Mouse (Mus musculus) layer of hippocampus, adult 18-20 months (tissue): Measurements from ENCODE around the gene Slc35d2. TPM values are rescaled to one million over a fixed set of nuclear protein-coding genes. Genes with fewer than 3 reads are reported as not detected.
"Not testable (repeated sequence)": the region's sequence is repeated elsewhere in the genome, so short reads cannot be mapped to it uniquely, and the experiment has no call there.

Experiments used
- DNase-seq, 2 experiments: peaks; one replicate each; pipeline ENCODE4 v3.0.0; 2022; ENCODE audit warnings: low spot score in 2 of 2
- total RNA-seq, 2 experiments: library from RNA; stranded (reverse); gene quantifications; 2 replicates each; pipeline ENCODE4 v1.2.3; 2021

Slc35d2 gene
- total RNA-seq, 2 experiments from 2014 or later = 0.56 to 0.64 TPM

- DNase-seq = no peak
Measured at GRCm38 (mm10) chr13:64053959-64054358, 75.2 kb downstream of the Slc35d2 start.

DNA sequence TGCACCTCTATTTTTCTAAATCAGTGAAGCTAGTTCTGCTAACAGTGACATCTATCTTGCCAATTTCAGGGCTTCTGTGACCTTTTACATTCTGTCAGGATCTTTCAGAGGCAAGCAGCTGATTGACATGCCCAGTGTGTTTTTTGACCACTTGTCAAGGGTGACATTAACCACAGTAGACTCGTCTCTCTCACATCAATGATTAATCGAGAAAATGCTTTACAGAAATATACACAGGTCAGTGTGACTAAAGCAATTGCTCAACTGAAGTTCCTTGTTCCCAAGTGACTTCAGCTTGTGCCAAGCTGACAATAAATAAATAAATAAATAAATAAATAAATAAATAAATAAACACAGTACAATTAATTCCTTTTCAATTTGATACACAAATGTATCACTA lies 76.9 kb downstream of the Slc35d2 start:
- not testable (repeated sequence) for DNase-seq

DNA sequence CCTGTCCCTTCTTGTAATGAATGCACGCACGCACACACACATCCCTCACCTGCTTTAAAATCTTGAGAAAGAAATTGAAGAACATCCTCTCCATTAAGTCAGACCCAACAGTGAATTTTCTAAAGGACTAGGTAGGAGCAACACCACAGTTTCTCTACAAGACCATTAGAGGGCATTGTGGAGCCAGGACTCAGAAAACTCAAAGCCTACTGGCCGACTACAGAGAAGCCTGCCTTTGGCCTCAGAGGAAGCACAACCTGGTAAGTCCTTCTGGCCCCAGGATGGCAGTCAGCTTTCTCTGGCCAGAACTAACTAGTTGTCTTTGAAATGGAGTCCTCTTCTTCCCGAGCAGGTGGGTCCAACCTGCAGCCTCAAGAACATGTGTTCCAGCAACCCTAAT lies 78.3 kb downstream of the Slc35d2 start:
- DNase-seq = no peak

GRCm38 (mm10) chr13:64049535-64049934 lies 79.6 kb downstream of the Slc35d2 start:
- no peak for DNase-seq

GRCm38 (mm10) chr13:64048467-64048866 lies 80.7 kb downstream of the Slc35d2 start:
- DNase-seq = no peak

Other genes with a start within 250 kb of the Slc35d2 start
- not detected for gene Hsd17b3, start 40.1 kb downstream of the Slc35d2 start, total RNA-seq
- gene Zfp367, start 23.8 kb upstream of the Slc35d2 start, total RNA-seq = 10 to 100 TPM; 13.8 to 17.4 TPM
- 100 to 1,000 TPM; 154 to 158 TPM for gene Habp4, start 32.5 kb upstream of the Slc35d2 start, total RNA-seq
- gene Cdc14b, start 145.9 kb upstream of the Slc35d2 start, total RNA-seq = 10 to 100 TPM; 11.2 to 13.1 TPM
- 10 to 100 TPM; 17.8 to 19.0 TPM for gene Aaed1, start 183.3 kb upstream of the Slc35d2 start, total RNA-seq
- 100 to 1,000 TPM in 1 of 2 experiments, 10 to 100 TPM in 1; 94.1 to 102 TPM for gene Ctsl, start 241.5 kb upstream of the Slc35d2 start, total RNA-seq